Mouse (Mus musculus) natural killer cell, adult 2 months (primary cell): ENCODE data around the gene Ctsw.

Source experiments
- DNase-seq, 2 experiments: peaks; one replicate each; pipeline ENCODE4 v3.0.0; 2022; ENCODE audit warnings: low spot score in 2 of 2

The Ctsw gene

GRCm38 (mm10) chr19:5432992-5433852 lies 35.1 kb downstream of the Ctsw start:
- peak; percentile 45 to 46 for DNase-seq

GRCm38 (mm10) chr19:5431911-5432464 lies 36.3 kb downstream of the Ctsw start:
- DNase-seq, result no peak

GRCm38 (mm10) chr19:5430408-5430807 lies 37.9 kb downstream of the Ctsw start:
- no peak for DNase-seq

GRCm38 (mm10) chr19:5429806-5430205 lies 38.5 kb downstream of the Ctsw start:
- DNase-seq, result no peak

- no peak for DNase-seq
These were observed 39.1 kb downstream of the Ctsw start for GRCm38 (mm10) chr19:5429219-5429618.

GRCm38 (mm10) chr19:5428083-5428482 lies 40.2 kb downstream of the Ctsw start:
- DNase-seq, result peak; percentile 29 to 32

GRCm38 (mm10) chr19:5426640-5427290 lies 41.5 kb downstream of the Ctsw start:
- no peak for DNase-seq

- DNase-seq, result no peak
These were observed 42.3 kb downstream of the Ctsw start for GRCm38 (mm10) chr19:5425906-5426565.

GRCm38 (mm10) chr19:5424782-5425741 lies 43.2 kb downstream of the Ctsw start, which contains the start of the genes Drap1 and AI837181:
Drap1 (minus strand) TSS chr19:5424979.
AI837181 (plus strand) TSS chr19:5425144.
- DNase-seq, result peak; percentile 89 to 92

- peak in 1 of 2 experiments; percentile 67 for DNase-seq
These were observed 44.1 kb downstream of the Ctsw start for GRCm38 (mm10) chr19:5424092-5424781.

GRCm38 (mm10) chr19:5423561-5423960 lies 44.7 kb downstream of the Ctsw start:
- no peak for DNase-seq

GRCm38 (mm10) chr19:5422895-5423443 lies 45.3 kb downstream of the Ctsw start:
- DNase-seq, result no peak

GRCm38 (mm10) chr19:5422267-5422666 lies 46.0 kb downstream of the Ctsw start:
- no peak for DNase-seq

- DNase-seq, result no peak
These were observed 46.5 kb downstream of the Ctsw start for GRCm38 (mm10) chr19:5421784-5422183.

- DNase-seq, result no peak
These were observed 47.7 kb downstream of the Ctsw start for GRCm38 (mm10) chr19:5420579-5420978.

GRCm38 (mm10) chr19:5419630-5420029 lies 48.7 kb downstream of the Ctsw start:
- DNase-seq, result no peak

- DNase-seq, result no peak
These were observed 49.4 kb downstream of the Ctsw start for GRCm38 (mm10) chr19:5418750-5419466.
